Mouse (Mus musculus): ENCODE measurements around the gene Gm49416. TPM values are rescaled to one million over a fixed set of nuclear protein-coding genes. Genes with fewer than 3 reads are reported as not detected.

Gene Gm49416
- total RNA-seq, 2 experiments from 2014 or later: not detected

- DNase-seq: peak; percentile 97
Observed at GRCm38 (mm10) chr19:8920073-8920736, 31.5 kb downstream of the Gm49416 start, which contains the start of gene B3gat3. B3gat3 (plus strand) TSS chr19:8920374.

- DNase-seq: peak; percentile 50
Observed at GRCm38 (mm10) chr19:8920836-8921291, 32.1 kb downstream of the Gm49416 start.

GRCm38 (mm10) chr19:8921741-8922140, 33.0 kb downstream of the Gm49416 start:
- DNase-seq: peak; percentile 38

- no peak for DNase-seq
Observed at GRCm38 (mm10) chr19:8926766-8927165, 38.0 kb downstream of the Gm49416 start.

GRCm38 (mm10) chr19:8927891-8928525, 39.3 kb downstream of the Gm49416 start:
- DNase-seq: no peak

GRCm38 (mm10) chr19:8928689-8929223, 40.0 kb downstream of the Gm49416 start:
- DNase-seq: no peak

- DNase-seq: peak; percentile 94
Observed at GRCm38 (mm10) chr19:8929224-8930088, 40.7 kb downstream of the Gm49416 start, which contains the start of the genes Rom1 and Eml3. Rom1 (minus strand) TSS chr19:8929356. Eml3 (plus strand) TSS chr19:8929552.

- DNase-seq: no peak
Observed at GRCm38 (mm10) chr19:8930117-8930516, 41.4 kb downstream of the Gm49416 start.

GRCm38 (mm10) chr19:8930771-8931170, 42.0 kb downstream of the Gm49416 start:
- DNase-seq: no peak

GRCm38 (mm10) chr19:8936736-8937135, 48.0 kb downstream of the Gm49416 start:
- DNase-seq: no peak

- no peak for DNase-seq
Observed at GRCm38 (mm10) chr19:8940526-8941133, 51.9 kb downstream of the Gm49416 start.

- DNase-seq: no peak
Observed at GRCm38 (mm10) chr19:8941136-8941514, 52.4 kb downstream of the Gm49416 start.

- DNase-seq: peak; percentile 99
Observed at GRCm38 (mm10) chr19:8941515-8942217, 52.9 kb downstream of the Gm49416 start, which contains the start of gene Mta2. Mta2 (plus strand) TSS chr19:8941875.

- DNase-seq: peak; percentile 74
Observed at GRCm38 (mm10) chr19:8942276-8942964, 53.7 kb downstream of the Gm49416 start.

- DNase-seq: no peak
Observed at GRCm38 (mm10) chr19:8943047-8943446, 54.3 kb downstream of the Gm49416 start.

GRCm38 (mm10) chr19:8944062-8944461, 55.3 kb downstream of the Gm49416 start:
- DNase-seq: no peak

- DNase-seq: peak; percentile 92
Observed at GRCm38 (mm10) chr19:8944750-8945149, 56.0 kb downstream of the Gm49416 start.

Data from adrenal gland, postnatal 10 days (tissue).